Mouse (Mus musculus) liver, embryonic 12.5 days (tissue): ENCODE measurements around the gene Wdr81. TPM values are rescaled to one million over a fixed set of nuclear protein-coding genes. Genes with fewer than 3 reads are reported as not detected.

ENCODE experiments used
- ATAC-seq: fragments of 200-750 bp; cut with Nextera tagmentation; 2 replicates; pipeline ENCODE4 v1.8.0; 2017; ENCODE audit warnings: moderate number of reproducible peaks, mild to moderate bottlenecking, moderate library complexity
- H3K27ac ChIP-seq: fragments of 300-500 bp; sonication (generic); 2 replicates; pipeline ENCODE4 v1.5.1; 2016; ENCODE audit warnings: mild to moderate bottlenecking
- H3K27me3 ChIP-seq: fragments of 300-500 bp; sonication (generic); replicated peaks from 2 replicates; pipeline ENCODE4 v1.6.1; 2016; ENCODE audit warnings: mild to moderate bottlenecking, moderate library complexity
- H3K36me3 ChIP-seq: fragments of 300-500 bp; sonication (generic); 2 replicates; pipeline ENCODE4 v1.6.1; 2016; ENCODE audit warnings: mild to moderate bottlenecking, moderate library complexity
- H3K4me1 ChIP-seq: fragments of 300-500 bp; sonication (generic); 2 replicates; pipeline ENCODE4 v1.6.1; 2016
- H3K4me2 ChIP-seq: fragments of 300-500 bp; sonication (generic); 2 replicates; pipeline ENCODE4 v1.6.1; 2016; ENCODE audit warnings: mild to moderate bottlenecking, moderate library complexity
- H3K4me3 ChIP-seq: fragments of 300-500 bp; sonication (generic); 2 replicates; pipeline ENCODE4 v1.5.1; 2016; ENCODE audit warnings: mild to moderate bottlenecking, moderate library complexity
- H3K9ac ChIP-seq: fragments of 300-500 bp; sonication (generic); 2 replicates; pipeline ENCODE4 v1.6.1; 2016; ENCODE audit warnings: mild to moderate bottlenecking, moderate library complexity
- H3K9me3 ChIP-seq: fragments of 300-500 bp; sonication (generic); replicated peaks from 2 replicates; pipeline ENCODE4 v1.6.1; 2016; ENCODE audit warnings: mild to moderate bottlenecking, moderate library complexity
- WGBS: fragments of 180-500 bp; shearing (Covaris S2); methylation state at CpG from one replicate; pipeline ENCODE4 v1.1.7; 2016; ENCODE audit not compliant: insufficient replicate concordance; 5-methylcytosine and 5-hydroxymethylcytosine counted together
- polyA plus RNA-seq: library from polyadenylated mRNA; unstranded; fragments of >200 nt; fragmentation: Nextera tagmentation; extraction: Ambion mirVana; gene quantifications from 2 replicates; pipeline ENCODE4 v1.2.1, GENCODE M21; 2016

The Wdr81 gene
- polyA plus RNA-seq, 1 experiment from 2014 or later: 25.0 TPM

DNA sequence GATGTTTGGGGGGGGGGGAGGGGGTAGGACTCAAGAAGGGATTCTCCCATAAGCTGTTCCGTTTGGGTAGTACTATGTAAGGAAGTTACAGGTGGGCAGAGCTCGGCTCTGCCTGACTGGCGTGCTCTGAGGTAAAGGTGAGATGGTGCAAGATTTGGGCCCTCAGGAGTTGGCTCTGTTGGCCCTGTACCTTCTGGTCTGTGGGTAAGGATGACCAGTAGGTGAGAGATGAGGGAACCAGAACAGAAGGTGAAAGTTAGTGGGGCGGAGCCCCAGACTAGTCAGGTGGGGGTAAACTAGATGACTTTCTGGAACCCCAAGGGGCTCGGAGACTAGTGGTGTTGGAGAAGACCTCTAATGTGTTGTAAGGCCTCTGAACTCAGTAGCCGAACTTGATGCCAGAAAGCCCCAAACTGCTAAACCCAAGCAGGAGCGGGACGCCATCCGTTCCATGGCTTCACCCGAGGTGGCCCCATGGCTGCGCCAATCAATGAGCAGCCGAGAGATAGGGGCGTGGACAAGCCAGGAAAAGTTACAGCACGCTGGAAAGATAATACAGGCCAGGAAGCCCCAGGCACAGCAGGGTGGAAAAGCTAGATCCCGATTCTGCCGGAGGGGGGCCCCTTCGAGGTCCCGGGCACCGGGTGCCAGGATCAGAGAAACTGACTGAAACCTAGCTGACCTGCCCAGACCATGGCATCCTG lies 13.1 kb upstream of the Wdr81 start:
- peak overlapping the region; percentile 60 for H3K4me3 ChIP-seq
- H3K27ac ChIP-seq: peak overlapping the region; percentile 70
- H3K36me3 ChIP-seq: peaks cover 36% of the 10 kb centered on the region
- peak overlapping the region; percentile 84 for H3K4me2 ChIP-seq
- H3K9me3 ChIP-seq: no peaks in the 10 kb centered on the region
- H3K4me1 ChIP-seq: peaks cover 66% of the 10 kb centered on the region
- WGBS: 15% methylated on average over 19 of the region's 19 CpGs
- peak overlapping the region; percentile 71 for H3K9ac ChIP-seq
- ATAC-seq: peak; percentile 83
- H3K27me3 ChIP-seq: no peaks in the 10 kb centered on the region

DNA sequence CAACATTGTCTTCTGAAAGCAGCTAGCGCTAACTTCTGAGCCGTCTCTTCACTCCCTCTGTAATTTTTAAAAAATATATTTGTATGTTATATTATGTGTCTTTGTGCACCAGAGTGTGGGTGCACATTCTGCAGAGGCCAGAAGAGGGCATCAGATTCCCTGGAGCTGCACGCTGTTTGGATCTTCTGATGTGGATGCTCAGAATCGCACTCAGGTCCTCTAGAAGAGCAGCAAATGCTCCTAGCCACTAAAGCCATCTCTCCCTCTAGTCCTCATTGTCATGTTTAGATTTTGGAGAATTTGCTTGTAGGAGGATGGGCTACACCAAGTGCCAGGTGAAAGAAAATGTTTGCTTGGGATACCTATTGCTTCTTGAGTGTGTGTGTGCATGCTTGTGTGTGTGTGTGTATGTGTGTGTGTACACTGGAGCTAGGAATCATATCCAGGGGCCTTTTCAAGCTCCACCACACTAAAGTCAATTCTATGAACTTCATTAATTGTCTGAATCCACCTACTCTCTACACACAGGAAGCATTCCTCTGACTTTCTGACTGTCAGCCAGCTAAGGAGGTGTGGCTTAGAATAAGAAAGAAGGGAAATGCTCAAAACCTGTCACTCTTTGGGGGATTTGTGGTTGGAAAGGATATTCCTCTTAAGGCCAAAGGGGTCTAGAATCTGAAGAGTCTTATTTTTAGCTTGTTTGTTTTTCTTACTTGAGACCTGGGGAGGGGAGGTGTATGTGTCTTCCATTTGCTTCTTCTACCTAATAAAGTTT lies 12.4 kb upstream of the Wdr81 start:
- H3K4me3 ChIP-seq: peak overlapping the region; percentile 60
- H3K27me3 ChIP-seq: no peaks in the 10 kb centered on the region
- H3K9me3 ChIP-seq: no peaks in the 10 kb centered on the region
- H3K9ac ChIP-seq: peak overlapping the region; percentile 71
- H3K27ac ChIP-seq: peak overlapping the region; percentile 70
- H3K4me1 ChIP-seq: peaks cover 69% of the 10 kb centered on the region
- no peak for ATAC-seq
- H3K36me3 ChIP-seq: peaks cover 36% of the 10 kb centered on the region
- WGBS: 98% methylated on average over 4 of the region's 4 CpGs
- peak overlapping the region; percentile 84 for H3K4me2 ChIP-seq

DNA sequence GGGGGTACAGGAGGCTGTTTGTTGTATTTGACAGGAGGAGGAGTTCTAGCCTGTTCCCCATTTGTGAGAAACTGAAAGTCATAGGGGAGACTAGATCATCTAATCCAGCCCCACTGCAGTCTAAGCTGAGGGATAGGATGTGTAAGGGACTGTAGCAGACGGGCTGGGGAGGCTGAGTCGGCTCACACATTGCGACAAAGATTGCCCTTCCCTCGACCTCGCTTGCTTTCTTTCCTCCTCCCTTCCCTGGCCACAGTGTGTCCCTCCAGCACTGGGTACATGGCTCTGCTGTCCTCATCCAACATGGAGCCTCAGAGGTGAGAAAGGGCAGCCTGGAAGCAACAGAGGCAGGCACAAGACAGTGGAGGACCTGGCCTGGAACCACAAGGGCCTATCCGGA lies 10.5 kb upstream of the Wdr81 start:
- Histone ChIP-seq H3K27me3 (no peaks in the 10 kb centered on the region), H3K4me2 (no peak overlapping the region), H3K9ac (no peak overlapping the region), H3K4me1 (peaks cover 70% of the 10 kb centered on the region), H3K4me3 (no peak overlapping the region), H3K27ac (0 out of 2 replicates have a peak overlapping the region, but pooled peaks have one; percentile 7), H3K9me3 (no peaks in the 10 kb centered on the region), H3K36me3 (peaks cover 36% of the 10 kb centered on the region)
- ATAC-seq: no peak
- 74% methylated on average over 6 of the region's 6 CpGs for WGBS

DNA sequence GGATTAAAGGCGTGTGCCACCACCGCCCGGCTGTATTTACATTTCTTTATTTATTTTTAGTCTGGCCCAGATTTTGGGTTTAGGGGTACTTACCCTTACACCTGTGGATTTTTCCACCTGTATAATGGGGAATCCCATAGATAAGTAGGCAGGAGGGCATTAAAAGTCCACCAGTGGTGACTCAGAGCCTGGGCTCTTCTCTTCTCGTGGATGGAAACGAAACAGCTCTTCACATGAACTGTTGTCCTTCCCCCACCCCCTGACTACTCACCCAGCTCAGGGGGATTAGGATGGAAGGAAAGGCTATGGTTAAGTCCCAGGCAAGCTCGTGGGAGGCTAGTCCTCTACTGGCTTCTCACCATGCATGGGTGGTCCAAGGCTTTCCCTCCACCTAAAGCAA lies 9.9 kb upstream of the Wdr81 start:
- no peak overlapping the region for H3K4me3 ChIP-seq
- no peaks in the 10 kb centered on the region for H3K9me3 ChIP-seq
- peak overlapping the region; percentile 7; the same call in 1 of the 2 replicates for H3K27ac ChIP-seq
- H3K9ac ChIP-seq: no peak overlapping the region
- WGBS: 88% methylated on average over 6 of the region's 6 CpGs
- H3K36me3 ChIP-seq: peaks cover 36% of the 10 kb centered on the region
- peaks cover 74% of the 10 kb centered on the region for H3K4me1 ChIP-seq
- no peak for ATAC-seq
- no peaks in the 10 kb centered on the region for H3K27me3 ChIP-seq
- H3K4me2 ChIP-seq: peak overlapping the region; percentile 10; the same call in 1 of the 2 replicates

DNA sequence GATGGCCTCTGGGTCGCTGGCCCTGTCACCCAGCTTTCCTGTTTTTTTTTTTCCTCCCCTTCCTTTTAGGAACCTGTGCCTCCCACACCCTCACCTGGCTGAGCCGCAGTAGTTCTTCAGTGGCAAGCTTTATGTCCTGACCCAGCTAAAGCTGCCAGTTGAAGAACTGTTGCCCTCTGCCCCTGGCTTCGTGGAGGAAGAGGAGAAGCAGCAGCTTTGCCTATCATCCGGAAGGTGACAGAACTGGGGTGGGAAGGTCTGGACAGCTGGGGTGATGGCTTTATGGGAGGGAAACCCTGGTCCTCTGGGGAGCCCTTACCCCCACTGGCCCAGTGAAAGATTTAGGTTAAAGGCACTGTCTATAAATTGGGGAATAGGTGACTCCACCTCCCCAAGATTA lies 9.1 kb upstream of the Wdr81 start:
- H3K9me3 ChIP-seq: no peaks in the 10 kb centered on the region
- peaks cover 36% of the 10 kb centered on the region for H3K36me3 ChIP-seq
- no peak for ATAC-seq
- peaks cover 75% of the 10 kb centered on the region for H3K4me1 ChIP-seq
- peak overlapping the region; percentile 94 for H3K4me2 ChIP-seq
- H3K9ac ChIP-seq: peak overlapping the region; percentile 90
- peak overlapping the region; percentile 100 for H3K27ac ChIP-seq
- 69% methylated on average over 4 of the region's 4 CpGs for WGBS
- H3K27me3 ChIP-seq: no peaks in the 10 kb centered on the region
- peak overlapping the region; percentile 86 for H3K4me3 ChIP-seq

DNA sequence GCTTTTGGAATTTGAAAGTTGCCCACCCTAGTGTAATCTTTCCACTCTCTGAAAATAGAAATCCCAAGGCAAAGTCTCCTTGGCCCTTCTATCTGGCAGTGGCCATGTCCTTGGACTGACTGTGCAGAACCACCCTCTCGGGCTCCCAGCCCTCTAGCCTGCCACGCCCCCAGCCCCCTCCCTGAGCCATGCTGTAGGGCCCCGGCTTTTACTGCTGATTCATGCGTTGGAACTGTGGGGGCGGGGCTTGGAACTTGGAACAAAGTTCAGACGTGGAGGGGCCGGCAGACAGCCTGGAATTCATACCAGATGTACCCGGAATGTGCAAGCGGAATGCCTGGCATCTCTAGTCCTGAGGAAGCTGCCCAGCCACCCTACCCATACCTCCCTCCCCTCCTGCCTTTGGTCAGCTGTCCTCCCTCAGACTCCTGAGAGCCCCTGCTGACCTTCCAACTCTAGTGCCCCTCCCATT lies 8.4 kb upstream of the Wdr81 start:
- Histone ChIP-seq H3K4me2 (peak overlapping the region; percentile 94), H3K36me3 (peaks cover 36% of the 10 kb centered on the region), H3K9me3 (no peaks in the 10 kb centered on the region), H3K27ac (peak overlapping the region; percentile 100), H3K9ac (peak overlapping the region; percentile 90), H3K27me3 (no peaks in the 10 kb centered on the region), H3K4me1 (peaks cover 75% of the 10 kb centered on the region), H3K4me3 (peak overlapping the region; percentile 86)
- 5% methylated on average over 9 of the region's 9 CpGs for WGBS
- peak; percentile 68 for ATAC-seq

DNA sequence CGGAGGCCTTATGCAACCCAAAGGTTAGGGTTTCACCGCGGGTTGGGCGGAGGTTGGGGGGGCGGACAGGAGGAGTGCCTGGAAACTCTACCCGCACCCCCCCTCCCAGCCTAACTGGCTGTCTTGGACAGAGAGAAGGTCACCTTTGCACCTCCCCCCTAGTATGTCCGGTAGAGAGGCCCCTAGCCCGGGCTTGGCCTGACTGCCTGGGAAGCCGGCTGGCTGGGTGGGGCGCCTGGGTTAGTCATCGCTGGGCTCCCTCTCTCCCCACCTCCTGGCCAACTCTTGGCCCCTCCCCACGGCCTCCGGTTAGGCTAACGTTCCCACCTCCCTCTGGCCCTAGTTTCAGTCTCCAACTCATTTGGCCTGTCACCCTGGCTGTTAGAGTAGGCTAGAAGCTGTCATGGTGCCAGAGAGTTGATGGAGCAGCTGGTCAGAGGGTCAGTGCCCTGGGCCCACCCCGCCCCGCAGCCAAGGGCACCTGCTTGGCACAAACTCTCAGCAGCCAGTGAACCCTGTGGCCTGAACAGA lies 7.8 kb upstream of the Wdr81 start:
- H3K4me3 ChIP-seq: peak overlapping the region; percentile 86
- ATAC-seq: peak; percentile 50
- peaks cover 36% of the 10 kb centered on the region for H3K36me3 ChIP-seq
- peak overlapping the region; percentile 100 for H3K27ac ChIP-seq
- peak overlapping the region; percentile 90 for H3K9ac ChIP-seq
- H3K4me2 ChIP-seq: peak overlapping the region; percentile 94
- no peaks in the 10 kb centered on the region for H3K9me3 ChIP-seq
- peaks cover 75% of the 10 kb centered on the region for H3K4me1 ChIP-seq
- no peaks in the 10 kb centered on the region for H3K27me3 ChIP-seq
- WGBS: 3% methylated on average over 16 of the region's 16 CpGs

DNA sequence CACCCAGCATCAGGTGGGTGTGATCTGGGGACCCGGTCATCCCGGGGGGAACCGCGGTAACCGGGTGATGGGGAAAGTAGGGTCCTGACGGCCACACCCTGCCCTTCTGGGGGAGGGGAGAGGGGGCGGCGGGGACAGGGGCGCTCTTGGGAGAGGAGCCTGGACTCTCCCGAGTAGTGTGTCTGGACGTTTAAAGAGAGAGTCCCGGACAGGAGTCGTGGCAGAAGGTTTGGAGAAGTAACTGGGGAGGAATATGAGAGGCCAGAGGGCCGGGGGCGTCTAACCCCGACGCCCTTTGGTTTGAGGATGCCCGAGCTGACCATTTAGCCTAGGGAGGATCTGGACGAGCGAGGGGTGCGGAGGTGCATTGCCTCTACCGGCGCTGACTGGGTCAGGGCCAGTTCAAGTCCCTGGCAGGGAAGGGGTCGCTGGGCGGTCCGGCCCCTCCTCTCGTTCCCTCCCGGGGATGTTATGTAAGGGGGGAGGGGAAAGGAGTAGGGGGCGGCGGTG lies 7.3 kb upstream of the Wdr81 start:
- Histone ChIP-seq H3K27me3 (no peaks in the 10 kb centered on the region), H3K9me3 (no peaks in the 10 kb centered on the region), H3K4me1 (peaks cover 71% of the 10 kb centered on the region), H3K4me3 (peak overlapping the region; percentile 86), H3K9ac (peak overlapping the region; percentile 90), H3K4me2 (peak overlapping the region; percentile 94), H3K27ac (peak overlapping the region; percentile 100), H3K36me3 (peaks cover 34% of the 10 kb centered on the region)
- 5% methylated on average over 27 of the region's 30 CpGs for WGBS
- ATAC-seq: no peak

DNA sequence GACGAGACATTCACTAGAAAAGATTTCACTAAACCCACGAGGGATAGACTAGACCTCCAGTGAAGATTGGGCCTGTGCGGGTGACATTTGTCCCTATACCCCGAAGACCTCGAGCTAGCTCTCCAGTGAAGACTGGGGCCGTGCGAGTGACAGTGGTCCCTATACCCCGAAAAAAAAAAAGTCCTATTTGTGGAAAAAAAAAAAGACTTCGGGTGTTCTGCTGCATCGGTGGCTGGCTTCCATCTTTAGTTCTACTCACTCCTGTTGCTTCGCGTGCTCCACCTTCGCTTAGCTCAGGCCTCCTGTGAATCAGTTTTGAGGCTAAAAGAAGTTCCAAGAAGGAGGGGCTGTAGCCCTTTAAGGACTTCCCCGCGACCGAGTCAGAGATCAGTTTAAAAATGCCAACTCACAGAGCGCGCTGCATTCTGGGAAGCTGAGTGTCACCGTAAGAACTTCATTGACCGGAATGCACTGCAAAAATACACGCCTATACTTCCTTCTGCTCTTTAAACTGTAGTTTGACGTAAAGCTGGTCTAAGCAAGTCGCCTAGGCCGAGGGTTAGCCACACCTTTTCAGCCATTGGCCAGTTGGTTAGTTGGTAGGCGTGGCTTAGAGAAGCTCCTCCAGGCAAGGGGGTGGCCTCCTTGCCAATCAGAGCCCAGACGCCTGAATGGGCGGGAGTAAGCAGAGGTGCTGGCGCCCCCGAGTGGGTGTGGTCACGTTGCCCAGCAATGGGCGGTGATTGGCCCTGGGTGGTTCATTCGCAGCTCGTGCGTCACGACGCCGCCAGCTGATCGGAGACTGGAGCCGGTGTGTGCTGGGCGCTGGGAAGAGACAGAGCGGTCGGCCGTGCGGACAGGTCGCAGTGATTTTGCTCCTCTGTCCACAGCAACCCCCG lies 6.6 kb upstream of the Wdr81 start, which contains the start of gene Tlcd2:
Gene Tlcd2, plus strand, starts transcription at position 872 of the 899 bp plus-strand sequence.
- H3K9ac ChIP-seq: peak within 1 kb of the TSS; percentile 90
- no peaks in the 10 kb centered on the region for H3K9me3 ChIP-seq
- under 1% methylated on average over 46 of the region's 46 CpGs for WGBS

DNA sequence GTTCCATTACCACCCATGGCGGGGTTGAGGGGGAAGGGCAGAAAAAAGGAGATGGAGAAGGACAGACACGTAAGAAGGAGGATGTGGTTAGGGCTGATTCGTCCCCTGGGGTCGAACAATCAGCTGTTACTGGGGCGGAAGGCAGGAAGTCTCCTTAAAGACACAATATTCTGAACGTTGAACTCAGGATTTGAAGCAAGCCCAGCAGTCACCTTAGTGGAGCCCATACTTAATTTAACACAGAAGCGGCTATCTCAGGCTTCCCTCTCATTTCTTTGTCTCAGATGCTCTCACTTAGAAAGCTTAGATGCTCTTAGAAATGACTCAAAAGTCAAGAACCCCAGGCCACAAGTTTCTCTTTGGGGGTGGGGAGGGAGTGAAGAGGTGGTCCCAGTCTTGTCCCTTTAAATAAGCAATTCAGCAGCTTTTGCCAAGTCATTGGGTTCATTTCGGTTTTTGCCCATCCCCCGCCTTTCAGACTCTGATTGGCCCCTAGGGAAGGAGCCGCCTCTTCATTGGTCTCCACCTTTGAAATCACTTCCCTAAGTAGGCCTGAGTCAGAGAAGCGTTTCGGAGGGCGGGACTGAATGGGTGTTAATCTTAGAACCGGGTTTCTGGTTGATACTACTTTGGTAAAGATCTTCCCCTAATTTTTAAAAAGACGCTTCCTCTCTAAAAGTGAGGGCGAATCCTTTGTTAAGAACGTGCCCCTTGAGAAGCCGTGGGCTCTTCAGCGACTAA lies 5.8 kb upstream of the Wdr81 start:
- WGBS: under 1% methylated on average over 19 of the region's 19 CpGs
- peak overlapping the region; percentile 86 for H3K4me3 ChIP-seq
- H3K4me1 ChIP-seq: peaks cover 83% of the 10 kb centered on the region
- peak overlapping the region; percentile 94 for H3K4me2 ChIP-seq
- H3K27ac ChIP-seq: peak overlapping the region; percentile 99
- H3K9me3 ChIP-seq: no peaks in the 10 kb centered on the region
- ATAC-seq: peak; percentile 48
- H3K36me3 ChIP-seq: peaks cover 21% of the 10 kb centered on the region
- H3K27me3 ChIP-seq: no peaks in the 10 kb centered on the region
- H3K9ac ChIP-seq: peak overlapping the region; percentile 75

More for the DNA sequence above, 6.6 kb upstream of the Wdr81 start, which contains the start of gene Tlcd2:
- peak within 1 kb of the TSS; percentile 86 for H3K4me3 ChIP-seq
- H3K27me3 ChIP-seq: no peaks in the 10 kb centered on the region
- peak; percentile 88 for ATAC-seq
- H3K4me2 ChIP-seq: peak within 1 kb of the TSS; percentile 94
- H3K36me3 ChIP-seq: peaks cover 30% of the 10 kb centered on the region
- peaks cover 76% of the 10 kb centered on the region for H3K4me1 ChIP-seq
- H3K27ac ChIP-seq: peak within 1 kb of the TSS; percentile 100
